Mouse (Mus musculus) cortical plate, adult 2 months (tissue): Measurements from ENCODE around the gene Slc29a4. TPM values are rescaled to one million over a fixed set of nuclear protein-coding genes. Genes with fewer than 3 reads are reported as not detected.

Source experiments
- H3K27ac ChIP-seq: fragments of 200-500 bp; 2 replicates; pipeline ENCODE4 v1.5.1; 2012; ENCODE audit warnings: low read length, control low read depth, inconsistent platforms; ENCODE audit not compliant: insufficient read depth
- H3K4me1 ChIP-seq: fragments of 200-500 bp; 2 replicates; pipeline ENCODE4 v1.6.1; 2011; ENCODE audit warnings: low read length; ENCODE audit not compliant: control insufficient read depth, insufficient read depth
- H3K4me3 ChIP-seq: fragments of 200-500 bp; 2 replicates; pipeline ENCODE4 v1.5.1; 2011; ENCODE audit warnings: mild to moderate bottlenecking, low read length, control low read depth; ENCODE audit not compliant: insufficient read depth
- CTCF ChIP-seq: fragments of 200-500 bp; IDR thresholded peaks from 2 replicates; pipeline ENCODE4 v1.5.1; 2011; ENCODE audit warnings: mild to moderate bottlenecking, control low read depth, low read length; ENCODE audit not compliant: insufficient read depth; ENCODE audit errors: extremely low read depth
- POLR2A ChIP-seq: fragments of 200-500 bp; IDR thresholded peaks from 2 replicates; pipeline ENCODE4 v1.6.1; 2011; ENCODE audit warnings: mild to moderate bottlenecking, low read length, control low read depth; ENCODE audit not compliant: insufficient read depth; ENCODE audit errors: extremely low read depth
- polyA plus RNA-seq: library from polyadenylated mRNA; depleted of rRNA; stranded (reverse); fragments of >200 nt; gene quantifications from 2 replicates; pipeline ENCODE4 v1.2.3, GENCODE M21; 2012

Gene Slc29a4
- polyA plus RNA-seq, 1 experiment, result 7.9 TPM

DNA sequence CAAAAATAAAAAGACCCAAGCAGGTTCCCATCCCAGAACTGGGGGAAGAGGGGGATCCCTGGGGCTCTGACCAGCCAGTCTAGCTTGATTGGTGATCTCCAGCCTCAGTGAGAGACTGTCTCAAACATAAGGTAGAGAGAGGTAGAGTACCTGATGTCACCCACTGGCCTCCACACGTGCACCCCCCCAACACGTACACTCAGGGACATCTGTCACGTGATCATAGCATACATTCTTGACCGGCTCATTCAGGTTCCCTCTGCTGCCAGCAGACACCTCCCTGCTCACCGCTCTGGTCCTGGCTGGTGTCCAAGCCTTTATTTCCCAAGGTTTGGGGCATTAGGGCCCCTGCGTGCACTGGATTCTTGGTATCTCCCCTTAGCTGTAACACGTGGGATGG lies 17.1 kb downstream of the Slc29a4 start:
- no peaks in the 10 kb centered on the region for H3K4me1 ChIP-seq
- TF ChIP-seq CTCF (no peak), POLR2A (no peak)

DNA sequence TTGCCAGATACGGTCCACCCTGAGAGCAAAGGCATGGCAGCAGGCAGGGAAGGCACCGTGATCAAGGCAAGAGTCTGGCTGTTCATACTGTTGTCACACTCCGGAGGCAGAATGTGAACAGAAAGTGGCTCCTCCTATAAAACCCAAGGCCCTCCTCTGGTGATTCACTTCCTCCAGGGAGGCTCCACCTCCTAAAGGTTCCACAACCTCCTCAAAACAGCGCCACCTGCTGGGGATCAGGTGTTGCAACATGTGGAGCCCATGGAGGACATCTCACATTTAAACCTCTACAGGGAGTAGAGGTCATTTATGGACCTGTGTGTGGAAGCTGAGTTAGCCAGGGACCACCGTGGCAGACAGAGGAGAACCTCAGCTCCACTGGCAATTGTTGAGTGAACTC lies 20.1 kb downstream of the Slc29a4 start:
- no peak for TF ChIP-seq POLR2A
- TF ChIP-seq CTCF, result peak; percentile 9; the same call in 1 of the 2 replicates
- Histone ChIP-seq H3K4me3 (no peak overlapping the region), H3K4me1 (no peaks in the 10 kb centered on the region), H3K27ac (no peak overlapping the region)

More for the DNA sequence above, 17.1 kb downstream of the Slc29a4 start:
- Histone ChIP-seq H3K27ac (no peak overlapping the region), H3K4me3 (no peak overlapping the region)

DNA sequence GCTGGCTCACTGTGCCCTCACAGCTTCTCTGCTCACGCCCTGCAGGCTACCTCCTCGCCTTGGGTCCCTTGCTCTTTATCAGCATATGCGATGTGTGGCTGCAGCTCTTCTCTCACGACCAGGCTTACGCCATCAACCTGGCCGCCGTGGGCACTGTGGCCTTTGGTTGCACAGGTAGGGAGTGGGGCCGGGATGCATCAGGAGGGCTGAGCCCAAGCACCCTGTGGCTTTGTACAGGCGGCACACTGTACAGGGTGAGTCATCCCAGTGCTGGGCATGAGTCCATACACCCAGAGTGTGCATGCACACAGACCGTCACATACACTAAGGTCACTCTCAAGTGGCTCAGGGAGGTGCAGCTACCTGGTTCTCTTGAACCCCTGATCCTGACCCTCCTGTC lies 21.7 kb downstream of the Slc29a4 start:
- Histone ChIP-seq H3K4me1 (no peaks in the 10 kb centered on the region), H3K27ac (no peak overlapping the region), H3K4me3 (no peak overlapping the region)
- TF ChIP-seq POLR2A (no peak), CTCF (no peak)

DNA sequence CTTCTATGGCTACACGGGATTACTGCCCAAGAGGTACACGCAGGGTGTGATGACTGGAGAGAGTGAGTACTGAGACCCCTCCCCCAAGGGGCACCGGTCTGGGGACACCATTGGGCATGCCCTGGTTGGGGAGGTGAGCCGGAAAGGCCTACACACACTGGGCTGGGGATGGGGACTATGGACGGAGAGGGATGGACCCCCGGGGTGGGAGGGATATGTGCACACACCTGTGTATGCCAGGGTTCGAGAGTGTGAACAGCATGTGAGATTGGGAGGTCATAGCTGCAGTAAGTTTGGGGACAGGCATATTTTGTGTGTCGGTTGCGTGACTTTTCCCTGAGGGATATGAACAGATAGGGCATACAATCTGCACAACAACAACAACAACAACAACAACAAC lies 22.7 kb downstream of the Slc29a4 start:
- no peak overlapping the region for H3K4me3 ChIP-seq
- no peaks in the 10 kb centered on the region for H3K4me1 ChIP-seq
- no peak for TF ChIP-seq CTCF
- no peak for TF ChIP-seq POLR2A
- no peak overlapping the region for H3K27ac ChIP-seq

DNA sequence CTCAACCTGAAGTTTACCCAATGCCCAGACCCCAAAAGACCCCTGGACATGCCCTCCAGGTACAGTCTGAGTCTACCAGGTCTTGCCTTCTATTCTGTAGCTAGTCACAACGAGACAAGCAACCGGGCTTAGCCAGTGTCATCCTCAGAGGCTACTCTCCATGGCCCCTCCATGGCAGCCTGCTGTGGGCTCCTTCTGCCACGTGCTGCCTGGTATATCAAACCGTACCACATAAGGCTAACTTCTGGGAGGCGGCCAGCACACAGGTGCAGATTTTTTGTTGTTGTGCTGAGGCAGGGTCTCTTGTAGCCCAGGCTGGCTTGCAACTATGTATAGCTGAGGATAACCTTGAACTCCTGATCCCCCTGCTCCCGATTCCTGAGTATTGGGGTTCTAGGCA lies 23.7 kb downstream of the Slc29a4 start:
- no peak overlapping the region for H3K27ac ChIP-seq
- TF ChIP-seq POLR2A (no peak), CTCF (no peak)
- no peak overlapping the region for H3K4me3 ChIP-seq
- H3K4me1 ChIP-seq, result no peaks in the 10 kb centered on the region

DNA sequence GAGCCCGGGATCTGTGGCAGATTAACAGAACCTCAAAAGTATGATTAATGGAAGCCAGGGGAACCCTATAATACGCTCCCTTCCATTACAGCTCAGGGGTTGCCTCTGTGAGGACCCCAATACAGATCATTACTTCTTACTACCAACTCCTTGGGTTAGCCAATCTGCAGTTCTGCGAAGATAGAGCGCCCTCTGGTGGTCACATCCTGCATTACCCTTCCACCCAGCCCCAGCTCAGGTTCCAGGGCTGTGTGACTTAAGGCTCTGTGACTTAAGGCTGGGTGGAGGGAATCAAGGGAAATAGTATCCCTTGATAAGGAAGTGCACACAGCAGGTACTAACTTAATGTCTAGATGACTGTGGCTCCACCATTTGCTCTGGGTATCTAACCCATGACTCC lies 25.7 kb downstream of the Slc29a4 start:
- no peak overlapping the region for H3K4me3 ChIP-seq
- no peaks in the 10 kb centered on the region for H3K4me1 ChIP-seq
- H3K27ac ChIP-seq, result no peak overlapping the region
- TF ChIP-seq CTCF, result peak; percentile 98
- no peak for TF ChIP-seq POLR2A

DNA sequence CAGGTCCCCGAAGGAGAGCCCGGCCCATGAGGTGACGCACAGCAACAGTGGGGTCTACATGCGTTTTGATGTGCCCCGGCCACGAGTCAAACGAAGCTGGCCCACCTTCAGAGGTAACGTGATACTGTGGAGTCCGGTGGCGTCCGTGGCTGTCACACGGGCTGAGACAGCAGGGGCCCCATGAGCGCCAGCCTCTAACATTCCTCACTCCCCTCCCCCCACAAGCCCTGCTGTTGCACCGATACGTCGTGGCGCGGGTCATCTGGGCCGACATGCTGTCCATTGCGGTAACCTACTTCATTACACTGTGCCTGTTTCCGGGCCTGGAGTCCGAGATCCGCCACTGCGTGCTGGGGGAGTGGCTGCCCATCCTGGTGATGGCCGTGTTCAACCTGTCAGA lies 26.2 kb downstream of the Slc29a4 start:
- Histone ChIP-seq H3K4me1 (no peaks in the 10 kb centered on the region), H3K4me3 (no peak overlapping the region), H3K27ac (no peak overlapping the region)
- TF ChIP-seq CTCF (no peak), POLR2A (no peak)

DNA sequence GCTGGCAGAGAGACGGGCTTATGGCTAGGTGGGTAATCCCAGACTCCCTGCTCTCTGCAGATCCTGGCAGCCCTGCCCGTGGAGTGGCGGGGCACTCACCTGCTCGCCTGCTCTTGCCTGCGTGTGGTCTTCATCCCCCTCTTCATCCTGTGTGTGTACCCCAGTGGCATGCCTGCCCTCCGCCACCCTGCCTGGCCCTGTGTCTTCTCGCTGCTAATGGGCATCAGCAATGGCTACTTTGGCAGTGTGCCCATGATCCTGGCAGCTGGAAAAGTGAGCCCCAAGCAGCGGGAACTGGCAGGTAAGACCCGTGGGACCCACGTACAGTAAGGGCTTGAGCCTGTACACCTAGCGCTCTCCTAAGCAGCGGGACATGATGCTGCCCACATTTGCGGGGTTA lies 27.6 kb downstream of the Slc29a4 start:
- TF ChIP-seq CTCF, result no peak
- TF ChIP-seq POLR2A, result no peak
- Histone ChIP-seq H3K27ac (no peak overlapping the region), H3K4me1 (no peaks in the 10 kb centered on the region), H3K4me3 (no peak overlapping the region)

DNA sequence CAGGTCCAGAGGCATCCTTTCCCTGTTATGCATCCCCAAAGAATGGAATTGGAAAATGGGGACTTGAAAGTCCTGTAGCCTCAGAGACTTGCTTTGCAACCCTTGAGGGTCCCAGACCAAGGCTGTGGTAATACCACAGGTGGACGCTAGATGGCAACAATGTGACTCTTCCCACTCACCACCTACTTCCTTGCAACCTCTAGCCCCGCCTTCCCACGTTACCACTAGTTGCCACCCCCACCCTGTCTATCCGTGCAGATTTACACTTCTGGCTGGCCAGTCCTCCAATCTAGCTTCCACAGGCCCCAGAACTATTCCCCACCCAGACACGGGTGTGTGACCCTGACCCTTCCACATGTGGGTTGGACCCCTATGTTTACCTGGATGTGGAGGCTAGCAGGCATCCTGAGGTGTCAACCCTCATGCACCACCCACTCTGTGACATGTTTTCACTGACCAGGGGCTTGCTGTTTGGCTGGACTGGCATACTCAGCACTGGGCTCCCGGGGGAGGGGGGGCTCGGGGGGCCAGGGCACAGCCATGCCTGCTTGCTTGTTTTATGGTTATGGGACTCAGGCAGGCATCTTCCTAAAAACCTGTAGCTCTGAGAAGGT lies 31.3 kb downstream of the Slc29a4 start:
- no peak overlapping the region for H3K27ac ChIP-seq
- TF ChIP-seq CTCF (peak; percentile 81), POLR2A (0 out of 2 replicates have a peak, but pooled peaks have one; percentile 3)
- no peak overlapping the region for H3K4me3 ChIP-seq
- no peaks in the 10 kb centered on the region for H3K4me1 ChIP-seq

DNA sequence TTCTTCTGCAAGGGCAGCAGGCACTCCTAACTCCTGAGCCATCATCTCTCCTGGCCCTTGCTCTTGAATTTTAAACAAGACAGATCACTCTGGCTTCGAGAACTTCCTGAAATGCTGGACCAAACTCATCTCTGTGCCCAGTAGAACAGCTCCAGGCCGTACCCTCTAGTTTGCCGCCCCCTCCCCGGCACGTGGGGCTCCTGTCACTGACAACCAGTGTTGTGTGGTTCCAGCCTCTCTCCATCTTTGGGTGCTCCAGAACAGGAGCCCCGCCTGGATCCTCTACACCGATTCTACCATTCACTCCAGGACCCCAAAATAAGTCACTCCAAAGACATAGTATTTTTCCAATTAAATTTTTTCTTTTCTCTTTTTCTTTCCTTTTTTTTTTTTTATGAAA lies 32.0 kb downstream of the Slc29a4 start:
- no peak for TF ChIP-seq CTCF
- Histone ChIP-seq H3K27ac (no peak overlapping the region), H3K4me3 (no peak overlapping the region), H3K4me1 (no peaks in the 10 kb centered on the region)
